Mouse (Mus musculus): Measurements from ENCODE around the gene Ctr9.

Ctr9 gene

GRCm38 (mm10) chr7:111028281-111029045, at the start of gene Ctr9:
Gene Ctr9 (plus strand): TSS chr7:111028951.
- DNase-seq (ENCODE audit: low read depth, low spot score) = peak; percentile 91

- no peak for DNase-seq (ENCODE audit: low read depth, low spot score)
Observed at GRCm38 (mm10) chr7:110981036-110981435, 47.7 kb upstream of the Ctr9 start.

- no peak for DNase-seq (ENCODE audit: low read depth, low spot score)
Observed at GRCm38 (mm10) chr7:110982053-110982705, 46.6 kb upstream of the Ctr9 start, which contains the start of gene Mrvi1. Gene Mrvi1 (minus strand): TSS chr7:110982461.

- peak; percentile 42 for DNase-seq (ENCODE audit: low read depth, low spot score)
Observed at GRCm38 (mm10) chr7:110982764-110983163, 46.0 kb upstream of the Ctr9 start.

GRCm38 (mm10) chr7:110983621-110984020, 45.1 kb upstream of the Ctr9 start:
- no peak for DNase-seq (ENCODE audit: low read depth, low spot score)

GRCm38 (mm10) chr7:110985581-110986265, 43.0 kb upstream of the Ctr9 start:
- DNase-seq (ENCODE audit: low read depth, low spot score) = peak; percentile 13

GRCm38 (mm10) chr7:110988081-110988480, 40.7 kb upstream of the Ctr9 start:
- no peak for DNase-seq (ENCODE audit: low read depth, low spot score)

- no peak for DNase-seq (ENCODE audit: low read depth, low spot score)
Observed at GRCm38 (mm10) chr7:110989286-110989879, 39.4 kb upstream of the Ctr9 start.

- DNase-seq (ENCODE audit: low read depth, low spot score) = peak; percentile 34
Observed at GRCm38 (mm10) chr7:110990356-110991220, 38.2 kb upstream of the Ctr9 start.

- DNase-seq (ENCODE audit: low read depth, low spot score) = no peak
Observed at GRCm38 (mm10) chr7:110991221-110991494, 37.6 kb upstream of the Ctr9 start.

- no peak for DNase-seq (ENCODE audit: low read depth, low spot score)
Observed at GRCm38 (mm10) chr7:110998887-110999827, 29.6 kb upstream of the Ctr9 start.

- DNase-seq (ENCODE audit: low read depth, low spot score) = no peak
Observed at GRCm38 (mm10) chr7:111004136-111004840, 24.5 kb upstream of the Ctr9 start.

- DNase-seq (ENCODE audit: low read depth, low spot score) = no peak
Observed at GRCm38 (mm10) chr7:111014039-111014605, 14.6 kb upstream of the Ctr9 start.

GRCm38 (mm10) chr7:111014893-111015292, 13.9 kb upstream of the Ctr9 start:
- DNase-seq (ENCODE audit: low read depth, low spot score) = peak; percentile 78

GRCm38 (mm10) chr7:111015731-111016130, 13.0 kb upstream of the Ctr9 start:
- DNase-seq (ENCODE audit: low read depth, low spot score) = no peak

- no peak for DNase-seq (ENCODE audit: low read depth, low spot score)
Observed at GRCm38 (mm10) chr7:111016921-111017320, 11.8 kb upstream of the Ctr9 start.

- DNase-seq (ENCODE audit: low read depth, low spot score) = no peak
Observed at GRCm38 (mm10) chr7:111020814-111021213, 7.9 kb upstream of the Ctr9 start.

- DNase-seq (ENCODE audit: low read depth, low spot score) = peak; percentile 85
Observed at GRCm38 (mm10) chr7:111024068-111024594, 4.6 kb upstream of the Ctr9 start.

GRCm38 (mm10) chr7:111024912-111025311, 3.8 kb upstream of the Ctr9 start:
- DNase-seq (ENCODE audit: low read depth, low spot score) = peak; percentile 59
